Mouse (Mus musculus) heart, postnatal 25 days (tissue): Measurements from ENCODE around the gene Thegl. TPM values are rescaled to one million over a fixed set of nuclear protein-coding genes. Genes with fewer than 3 reads are reported as not detected.

ENCODE experiments used
- total RNA-seq, 2 experiments: library from RNA; stranded (reverse); gene quantifications; 2 replicates each; pipeline ENCODE4 v1.2.3; 2021

The Thegl gene
- total RNA-seq, 2 experiments from 2014 or later = not detected

Other genes starting within 250 kb of the Thegl start
- gene Aasdh, start 110.5 kb upstream of the Thegl start, total RNA-seq = 10 to 100 TPM; 14.4 to 15.4 TPM
- gene Paics, start 64.7 kb upstream of the Thegl start, total RNA-seq = 100 to 1,000 TPM; 138 to 159 TPM
- gene Ppat, start 64.4 kb upstream of the Thegl start, total RNA-seq = 10 to 100 TPM; 12.2 to 15.5 TPM
- 10 to 100 TPM; 52.7 to 59.6 TPM for gene Srp72, start 41.3 kb upstream of the Thegl start, total RNA-seq
- gene Arl9, start 12.0 kb upstream of the Thegl start, total RNA-seq = not detected
- 100 to 1,000 TPM; 402 to 442 TPM for gene Hopx, start 99.1 kb downstream of the Thegl start, total RNA-seq
- under 1 TPM in 1 of 2 experiments, not detected in 1; 0.45 TPM for gene Spink2, start 195.4 kb downstream of the Thegl start, total RNA-seq
- 10 to 100 TPM; 14.5 to 15.5 TPM for gene Rest, start 249.5 kb downstream of the Thegl start, total RNA-seq